Mouse (Mus musculus) hindbrain, embryonic 10.5 days (tissue): ENCODE measurements around the gene Cks2. TPM values are rescaled to one million over a fixed set of nuclear protein-coding genes. Genes with fewer than 3 reads are reported as not detected.

ENCODE experiments used
- DNase-seq: peaks from one replicate; pipeline ENCODE4 v3.0.0-alpha.2; 2017; ENCODE audit warnings: low spot score
- H3K27ac ChIP-seq: fragments of 300-500 bp; sonication (generic); 2 replicates; pipeline ENCODE4 v1.5.1; 2016; ENCODE audit warnings: mild to moderate bottlenecking, moderate library complexity
- H3K27me3 ChIP-seq: fragments of 300-500 bp; sonication (generic); 2 replicates; pipeline ENCODE4 v1.6.1; 2016; ENCODE audit warnings: mild to moderate bottlenecking; ENCODE audit not compliant: poor library complexity, insufficient read depth, severe bottlenecking
- H3K36me3 ChIP-seq: fragments of 300-500 bp; sonication (generic); 2 replicates; pipeline ENCODE4 v1.6.1; 2016; ENCODE audit warnings: mild to moderate bottlenecking, moderate library complexity
- H3K4me1 ChIP-seq: fragments of 300-500 bp; sonication (generic); replicated peaks from 2 replicates; pipeline ENCODE4 v1.6.1; 2016; ENCODE audit warnings: mild to moderate bottlenecking
- H3K4me3 ChIP-seq: fragments of 300-500 bp; sonication (generic); 2 replicates; pipeline ENCODE4 v1.5.1; 2016; ENCODE audit warnings: mild to moderate bottlenecking, moderate library complexity
- H3K9me3 ChIP-seq: fragments of 300-500 bp; sonication (generic); 2 replicates; pipeline ENCODE4 v1.6.1; 2016; ENCODE audit warnings: mild to moderate bottlenecking, moderate library complexity
- WGBS: fragments of 180-500 bp; shearing (Covaris S2); methylation state at CpG from one replicate; pipeline ENCODE4 v1.1.7; 2016; 5-methylcytosine and 5-hydroxymethylcytosine counted together
- polyA plus RNA-seq: library from polyadenylated mRNA; unstranded; fragments of >200 nt; fragmentation: Nextera tagmentation; extraction: Ambion mirVana; gene quantifications from 2 replicates; pipeline ENCODE4 v1.2.1, GENCODE M21; 2016

Cks2 gene
- polyA plus RNA-seq, result 329 and 366 TPM in 2 replicates

DNA sequence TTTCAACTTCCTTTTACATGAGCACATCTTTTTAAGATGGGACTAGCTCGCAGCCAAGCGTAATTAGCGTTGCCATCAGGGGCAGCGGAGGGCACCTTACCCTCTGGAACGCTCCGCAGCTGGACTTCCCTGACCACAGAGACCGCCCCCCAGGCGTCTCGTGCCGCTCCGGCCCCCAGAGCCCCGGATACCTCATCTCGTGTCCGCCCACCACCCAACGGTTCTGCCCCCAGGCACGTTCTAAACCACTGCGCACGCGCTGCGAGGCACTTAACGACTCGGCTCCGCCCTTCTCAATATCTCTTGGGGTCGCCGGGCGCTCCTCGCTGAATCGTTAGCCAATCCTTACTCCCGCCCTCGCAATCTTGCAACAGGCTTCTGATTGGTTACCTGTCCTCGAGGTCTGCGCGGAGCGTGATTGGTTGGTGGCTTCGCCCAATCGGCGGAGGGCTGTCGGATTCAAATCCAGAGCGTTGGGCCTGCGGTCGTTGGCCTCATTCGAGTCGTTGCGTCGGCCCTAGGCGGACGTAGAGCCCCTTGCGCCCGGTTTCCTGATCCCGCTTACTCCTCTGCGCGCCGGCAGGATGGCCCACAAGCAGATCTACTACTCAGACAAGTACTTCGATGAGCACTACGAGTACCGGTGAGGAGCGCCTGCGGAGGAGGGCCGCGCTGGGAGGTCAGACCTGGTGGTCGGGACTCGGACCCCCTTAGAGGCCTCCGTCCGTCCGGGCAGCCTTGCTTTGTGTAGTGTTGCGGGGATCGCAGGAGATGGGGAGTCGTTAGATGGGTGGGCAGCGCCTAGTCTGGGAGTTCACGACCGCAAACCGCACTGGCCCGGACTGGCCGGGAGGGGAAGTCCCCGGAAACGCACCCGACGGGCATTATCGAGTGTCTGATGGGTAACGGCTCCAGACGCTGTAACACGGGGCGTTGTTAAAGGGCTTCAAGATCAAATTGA is at the start of gene Cks2:
Gene Cks2, plus strand, starts transcription at position 404 of the 961 bp plus-strand sequence.
- peak; percentile 99 for DNase-seq

GRCm38 (mm10) chr13:51595404-51595803 is 49.6 kb upstream of the Cks2 start:
- Histone ChIP-seq H3K36me3 (no peaks in the 10 kb centered on the region), H3K4me1 (peaks cover 15% of the 10 kb centered on the region), H3K27ac (no peak overlapping the region), H3K27me3 (peaks cover 22% of the 10 kb centered on the region; the same call in 1 of the 2 replicates), H3K4me3 (peak overlapping the region; percentile 66), H3K9me3 (no peaks in the 10 kb centered on the region)
- DNase-seq, result peak; percentile 13
- 41% methylated on average over 11 of the region's 11 CpGs for WGBS

More for the DNA sequence above, at the start of gene Cks2:
- no peaks in the 10 kb centered on the region for H3K27me3 ChIP-seq
- WGBS, result under 1% methylated on average over 83 of the region's 83 CpGs
- H3K4me1 ChIP-seq, result peaks cover 32% of the 10 kb centered on the region
- peaks cover 7% of the 10 kb centered on the region for H3K36me3 ChIP-seq
- peak within 1 kb of the TSS; percentile 98 for H3K27ac ChIP-seq
- H3K4me3 ChIP-seq, result peak within 1 kb of the TSS; percentile 92
- H3K9me3 ChIP-seq, result no peaks in the 10 kb centered on the region

- peaks cover 22% of the 10 kb centered on the region; the same call in 1 of the 2 replicates for H3K27me3 ChIP-seq
- no peak overlapping the region for H3K4me3 ChIP-seq
- H3K9me3 ChIP-seq, result no peaks in the 10 kb centered on the region
- no peaks in the 10 kb centered on the region for H3K36me3 ChIP-seq
- no peak overlapping the region for H3K27ac ChIP-seq
- DNase-seq, result no peak
- H3K4me1 ChIP-seq, result peaks cover 19% of the 10 kb centered on the region
- 77% methylated on average over 2 of the region's 2 CpGs for WGBS
These were observed 47.0 kb upstream of the Cks2 start for GRCm38 (mm10) chr13:51598063-51598462.

- no peaks in the 10 kb centered on the region for H3K9me3 ChIP-seq
- DNase-seq, result no peak
- H3K36me3 ChIP-seq, result no peaks in the 10 kb centered on the region
- WGBS, result 89% methylated on average over 8 of the region's 8 CpGs
- H3K27me3 ChIP-seq, result peaks cover 12% of the 10 kb centered on the region; the same call in 1 of the 2 replicates
- H3K4me1 ChIP-seq, result peaks cover 20% of the 10 kb centered on the region
- H3K4me3 ChIP-seq, result no peak overlapping the region
- H3K27ac ChIP-seq, result no peak overlapping the region
These were observed 44.9 kb upstream of the Cks2 start for GRCm38 (mm10) chr13:51600169-51600568.

- H3K27ac ChIP-seq, result peak overlapping the region; percentile 62
- H3K4me1 ChIP-seq, result peaks cover 15% of the 10 kb centered on the region
- no peaks in the 10 kb centered on the region for H3K27me3 ChIP-seq
- no peaks in the 10 kb centered on the region for H3K36me3 ChIP-seq
- no peak for DNase-seq
- 84% methylated on average over 8 of the region's 8 CpGs for WGBS
- H3K4me3 ChIP-seq, result no peak overlapping the region
- H3K9me3 ChIP-seq, result no peaks in the 10 kb centered on the region
These were observed 42.3 kb upstream of the Cks2 start for GRCm38 (mm10) chr13:51602764-51603163.

GRCm38 (mm10) chr13:51603221-51603893 is 41.7 kb upstream of the Cks2 start:
- H3K4me3 ChIP-seq, result peak overlapping the region; percentile 31
- no peaks in the 10 kb centered on the region for H3K9me3 ChIP-seq
- H3K27ac ChIP-seq, result peak overlapping the region; percentile 62
- H3K36me3 ChIP-seq, result no peaks in the 10 kb centered on the region
- H3K4me1 ChIP-seq, result peaks cover 15% of the 10 kb centered on the region
- peak; percentile 73 for DNase-seq
- WGBS, result 39% methylated on average over 16 of the region's 16 CpGs
- no peaks in the 10 kb centered on the region for H3K27me3 ChIP-seq

- Histone ChIP-seq H3K4me1 (peaks cover 15% of the 10 kb centered on the region), H3K4me3 (no peak overlapping the region), H3K27ac (peak overlapping the region; percentile 62; the same call in 1 of the 2 replicates), H3K9me3 (no peaks in the 10 kb centered on the region), H3K36me3 (no peaks in the 10 kb centered on the region), H3K27me3 (no peaks in the 10 kb centered on the region)
- DNase-seq, result peak; percentile 32
- 44% methylated on average over 4 of the region's 4 CpGs for WGBS
These were observed 41.2 kb upstream of the Cks2 start for GRCm38 (mm10) chr13:51603894-51604244.

GRCm38 (mm10) chr13:51609231-51609630 is 35.8 kb upstream of the Cks2 start:
- Histone ChIP-seq H3K4me3 (no peak overlapping the region), H3K27ac (no peak overlapping the region), H3K36me3 (no peaks in the 10 kb centered on the region), H3K27me3 (no peaks in the 10 kb centered on the region), H3K4me1 (peaks cover 7% of the 10 kb centered on the region), H3K9me3 (no peaks in the 10 kb centered on the region)
- DNase-seq, result no peak
- WGBS, result 91% methylated on average over 7 of the region's 7 CpGs

DNA sequence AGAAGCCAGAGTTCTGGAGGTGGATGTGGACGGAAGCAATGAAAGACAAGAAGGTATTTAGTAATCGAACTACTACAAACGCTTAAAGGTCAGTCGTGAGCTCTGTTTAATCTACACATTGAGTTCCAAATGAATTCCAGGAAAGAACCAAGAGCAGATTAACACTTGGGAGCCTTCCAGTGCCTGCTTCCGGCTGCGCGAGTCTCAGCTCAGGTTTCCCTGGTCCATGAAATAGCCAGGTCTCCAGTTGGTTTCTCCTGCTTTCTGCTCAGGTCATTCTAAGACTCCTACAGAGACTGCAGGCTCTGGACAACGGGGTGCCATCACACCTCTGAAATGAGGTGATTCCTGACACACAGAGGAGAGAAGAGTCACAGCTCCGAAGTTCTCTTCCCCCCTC is 34.0 kb upstream of the Cks2 start:
- WGBS, result 31% methylated on average over 9 of the region's 9 CpGs
- Histone ChIP-seq H3K36me3 (no peaks in the 10 kb centered on the region), H3K27ac (no peak overlapping the region), H3K4me3 (no peak overlapping the region), H3K4me1 (peaks cover 11% of the 10 kb centered on the region; the same call in 1 of the 2 replicates), H3K9me3 (no peaks in the 10 kb centered on the region), H3K27me3 (no peaks in the 10 kb centered on the region)
- DNase-seq, result peak; percentile 9

- 55% methylated on average over 5 of the region's 5 CpGs for WGBS
- H3K4me1 ChIP-seq, result peaks cover 16% of the 10 kb centered on the region
These were observed 33.5 kb upstream of the Cks2 start for GRCm38 (mm10) chr13:51611500-51611899.

DNA sequence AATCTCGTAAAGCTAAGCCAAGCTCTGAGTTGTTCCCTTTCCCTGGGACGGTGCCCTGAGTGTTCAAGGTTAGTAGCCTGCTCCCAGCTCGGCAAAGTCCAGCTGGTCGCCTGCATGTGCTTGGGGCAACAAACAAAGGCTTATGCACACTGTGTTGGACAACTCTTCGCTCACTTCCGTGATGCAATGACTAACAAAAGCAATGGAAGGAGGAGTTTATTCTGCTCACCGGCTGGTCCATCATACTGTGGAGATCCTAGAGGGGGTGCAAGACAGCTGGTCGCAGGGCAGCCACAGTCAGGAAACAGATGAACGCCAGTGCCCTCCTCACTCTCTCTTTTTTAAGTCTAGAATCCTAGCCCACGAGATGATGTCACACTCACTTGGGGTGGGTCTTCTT is 29.2 kb upstream of the Cks2 start:
- no peak overlapping the region for H3K4me3 ChIP-seq
- no peaks in the 10 kb centered on the region for H3K9me3 ChIP-seq
- H3K4me1 ChIP-seq, result peaks cover 33% of the 10 kb centered on the region
- H3K27ac ChIP-seq, result no peak overlapping the region
- no peaks in the 10 kb centered on the region for H3K36me3 ChIP-seq
- WGBS, result 59% methylated on average over 10 of the region's 10 CpGs
- H3K27me3 ChIP-seq, result no peaks in the 10 kb centered on the region
- DNase-seq, result no peak

More at GRCm38 (mm10) chr13:51611500-51611899, 33.5 kb upstream of the Cks2 start:
- Histone ChIP-seq H3K36me3 (no peaks in the 10 kb centered on the region), H3K4me3 (no peak overlapping the region), H3K27me3 (no peaks in the 10 kb centered on the region), H3K9me3 (no peaks in the 10 kb centered on the region), H3K27ac (no peak overlapping the region)
- DNase-seq, result no peak

- Histone ChIP-seq H3K27ac (peak overlapping the region; percentile 59), H3K4me3 (no peak overlapping the region), H3K4me1 (peaks cover 27% of the 10 kb centered on the region), H3K9me3 (no peaks in the 10 kb centered on the region), H3K36me3 (no peaks in the 10 kb centered on the region), H3K27me3 (no peaks in the 10 kb centered on the region)
- DNase-seq, result peak; percentile 11
- WGBS, result 6% methylated on average over 12 of the region's 12 CpGs
These were observed 28.5 kb upstream of the Cks2 start for GRCm38 (mm10) chr13:51616417-51617044.
